Mouse (Mus musculus) liver, adult (tissue): ENCODE data around the gene Tmem247.

ENCODE experiments used
- GATA4 ChIP-seq: IDR thresholded peaks from 2 replicates; pipeline ENCODE4 v1.6.1; 2014; ENCODE audit warnings: mild to moderate bottlenecking, low read length; ENCODE audit not compliant: insufficient replicate concordance

Tmem247 gene

GRCm38 (mm10) chr17:86917048-86917447 lies at the start of gene Tmem247:
TSS of gene Tmem247 (plus strand) at chr17:86917348.
- no peak for TF ChIP-seq GATA4

DNA sequence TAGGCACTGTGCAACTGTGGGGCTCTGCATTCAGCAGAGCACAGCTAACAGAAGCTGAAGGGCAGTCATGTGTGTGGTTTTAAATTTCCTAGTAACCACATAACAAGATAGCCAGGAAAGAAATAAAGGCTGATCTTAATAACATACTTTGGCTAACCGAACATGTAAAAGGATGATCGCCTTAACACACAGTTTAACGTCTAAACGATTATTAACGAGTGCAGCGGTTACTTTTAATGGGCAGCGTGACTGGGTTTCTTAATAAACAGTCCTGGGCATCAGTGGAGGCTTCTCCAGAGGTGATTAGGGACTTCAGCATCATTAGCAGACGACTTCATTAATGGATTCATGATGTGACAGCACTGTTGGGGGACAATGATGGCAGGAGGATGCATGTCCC lies 46.6 kb upstream of the Tmem247 start:
- no peak for TF ChIP-seq GATA4

DNA sequence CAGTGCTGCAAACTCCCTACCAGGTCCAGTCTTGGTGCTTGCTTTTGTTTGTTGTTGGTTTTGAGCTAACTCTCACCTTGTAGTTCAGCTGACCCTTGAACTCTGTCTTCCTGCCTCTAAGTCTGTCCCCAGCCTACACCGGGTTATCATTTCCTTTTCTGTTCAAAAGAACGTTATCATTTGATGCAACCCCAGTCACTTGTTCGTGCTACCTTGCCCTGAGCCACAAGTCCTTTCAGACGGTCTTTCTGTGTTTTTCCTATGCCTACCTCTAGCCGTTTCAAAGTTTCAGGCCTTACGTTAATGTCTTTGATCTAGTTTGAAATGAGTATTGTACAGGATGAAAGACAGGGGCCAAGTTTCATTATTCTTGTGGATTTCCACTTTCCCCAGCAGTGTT lies 44.5 kb upstream of the Tmem247 start:
- no peak for TF ChIP-seq GATA4

GRCm38 (mm10) chr17:86876940-86877339 lies 40.2 kb upstream of the Tmem247 start:
- no peak for TF ChIP-seq GATA4

GRCm38 (mm10) chr17:86877747-86878146 lies 39.4 kb upstream of the Tmem247 start:
- no peak for TF ChIP-seq GATA4

GRCm38 (mm10) chr17:86880056-86880455 lies 37.1 kb upstream of the Tmem247 start:
- TF ChIP-seq GATA4, result no peak

DNA sequence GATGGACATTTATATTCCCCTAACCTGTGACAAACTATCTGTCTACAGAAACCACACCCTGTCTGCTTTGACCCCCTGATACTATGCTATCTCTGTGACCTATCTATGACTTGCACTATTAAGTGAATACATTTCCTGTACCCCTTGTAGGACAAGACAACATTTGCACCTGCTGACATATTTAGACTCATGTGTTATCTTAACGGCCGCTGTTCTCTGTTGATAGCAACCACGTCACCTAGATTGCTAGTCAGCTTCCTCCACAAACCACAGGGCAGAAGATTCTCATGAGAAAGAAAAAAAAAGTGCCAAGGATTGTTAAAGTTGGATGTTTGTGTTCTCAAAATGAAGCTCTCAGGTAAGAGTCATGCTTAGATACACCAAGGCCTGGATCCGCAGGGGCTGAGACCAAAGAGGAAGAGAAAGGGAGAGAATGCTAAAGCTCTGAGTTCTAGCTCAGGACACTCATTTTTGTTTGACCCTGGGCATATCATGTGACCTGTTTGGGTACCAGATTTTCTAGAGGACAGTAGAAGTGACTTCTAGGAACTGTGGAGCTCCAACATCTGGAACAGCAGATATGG lies 36.6 kb upstream of the Tmem247 start:
- TF ChIP-seq GATA4, result no peak

- TF ChIP-seq GATA4, result no peak
Observed at GRCm38 (mm10) chr17:86895191-86895590, 22.0 kb upstream of the Tmem247 start.

DNA sequence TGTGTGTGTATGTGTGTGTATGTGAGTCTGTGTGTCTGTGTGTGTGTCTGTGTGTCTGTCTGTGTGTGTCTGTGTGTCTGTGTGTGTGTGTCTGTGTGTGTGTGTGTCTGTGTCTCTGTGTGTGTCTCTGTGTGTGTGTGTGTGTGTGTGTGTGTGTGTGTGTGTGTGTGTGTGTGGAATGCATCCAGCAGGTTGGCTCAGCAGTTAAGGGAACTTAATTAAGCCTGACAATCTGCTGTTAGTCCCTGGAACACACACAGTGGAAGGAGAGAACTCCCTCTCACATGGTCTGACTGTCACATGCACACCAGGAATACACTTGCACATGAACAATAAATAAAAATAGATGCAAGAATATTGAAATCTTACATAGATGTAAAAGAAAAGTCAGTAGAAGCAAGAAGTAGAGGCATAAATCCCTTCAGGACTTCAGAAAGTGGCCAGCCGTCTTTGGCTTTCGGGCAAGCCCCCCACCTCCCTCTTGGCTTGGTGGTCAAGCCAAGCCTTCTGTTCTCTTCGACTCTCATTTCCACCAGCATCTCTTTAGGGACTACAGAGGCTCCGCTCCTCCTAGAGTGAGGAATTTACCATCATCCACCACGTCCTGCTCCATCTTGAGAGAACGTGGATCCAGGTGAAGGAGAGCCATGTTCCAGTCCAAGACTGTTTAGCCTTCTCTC lies 19.5 kb upstream of the Tmem247 start:
- no peak for TF ChIP-seq GATA4

- TF ChIP-seq GATA4, result no peak
Observed at GRCm38 (mm10) chr17:86899821-86900220, 17.3 kb upstream of the Tmem247 start.

DNA sequence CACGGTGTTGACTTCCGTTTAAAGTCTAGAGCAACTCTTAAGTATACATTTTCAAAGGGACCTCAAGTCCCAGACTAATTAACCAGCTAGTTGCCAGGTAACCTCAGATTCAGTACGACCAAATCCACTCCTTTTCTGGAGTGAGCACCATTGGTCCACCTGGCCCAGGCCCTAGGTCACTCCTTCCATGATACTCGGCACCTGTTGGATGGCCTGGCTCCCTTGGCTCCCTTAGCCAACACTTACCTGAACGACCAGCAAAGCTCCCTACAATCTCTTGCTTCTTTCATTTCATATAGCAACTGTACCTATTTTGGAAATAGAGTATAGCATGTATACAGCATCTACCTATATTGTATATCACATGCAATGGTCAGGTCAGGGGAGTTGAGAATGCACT lies 16.6 kb upstream of the Tmem247 start:
- TF ChIP-seq GATA4, result no peak

- TF ChIP-seq GATA4, result no peak
Observed at GRCm38 (mm10) chr17:86902399-86903067, 14.6 kb upstream of the Tmem247 start.

DNA sequence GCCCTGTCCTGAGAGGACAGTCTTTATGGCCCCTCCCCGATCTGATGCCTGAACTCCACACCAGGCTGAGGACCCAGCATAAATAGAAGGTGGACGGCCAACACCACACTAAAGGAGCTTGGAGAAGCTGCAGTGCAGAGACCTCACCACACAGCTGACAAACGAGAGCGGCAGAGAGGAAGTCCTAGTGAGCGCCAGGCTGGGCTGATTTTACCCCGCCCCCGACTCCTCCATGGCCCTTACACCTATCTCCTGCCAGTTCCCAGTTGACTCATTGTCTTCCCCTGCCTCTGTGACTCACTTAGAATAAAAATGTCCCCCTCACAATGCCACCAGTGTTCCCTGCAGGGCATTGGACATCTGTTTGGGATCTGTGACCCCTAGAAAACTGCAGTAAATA lies 13.6 kb upstream of the Tmem247 start:
- no peak for TF ChIP-seq GATA4

GRCm38 (mm10) chr17:86904206-86904605 lies 12.9 kb upstream of the Tmem247 start:
- no peak for TF ChIP-seq GATA4

GRCm38 (mm10) chr17:86905297-86906135 lies 11.6 kb upstream of the Tmem247 start:
- no peak for TF ChIP-seq GATA4

DNA sequence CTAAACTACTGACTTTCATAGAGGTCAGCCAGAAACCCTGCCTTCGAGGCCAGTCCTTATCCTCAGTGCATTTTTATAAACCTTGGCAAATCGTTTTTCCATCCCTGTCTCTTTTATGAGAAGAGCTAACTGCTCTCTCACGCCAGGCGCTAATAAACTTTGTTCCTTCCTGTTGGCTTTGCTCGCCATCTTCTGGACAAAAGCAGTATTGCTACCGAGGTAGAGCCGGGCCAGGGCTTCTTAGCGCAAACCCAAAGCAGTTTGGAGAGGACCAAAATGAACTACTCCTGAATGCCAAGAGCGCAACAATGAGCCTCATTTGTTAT lies 11.0 kb upstream of the Tmem247 start:
- no peak for TF ChIP-seq GATA4
